Mouse (Mus musculus) ovary, adult 10 weeks (tissue): ENCODE measurements around the gene Tmem63a. TPM values are rescaled to one million over a fixed set of nuclear protein-coding genes. Genes with fewer than 3 reads are reported as not detected.

Experiments used
- polyA plus RNA-seq: library from polyadenylated mRNA; stranded (reverse); fragments of 350-450 nt; fragmentation: Illumina TruSeq; extraction: RNeasy Lipid Tissue Mini Kit (QIAGEN cat#74804); gene quantifications from one replicate; pipeline ENCODE4 v1.2.3, GENCODE M21; 2014

Tmem63a gene
- polyA plus RNA-seq = 2.7 TPM

GRCm38 (mm10) chr1:180942166-180943031 is at the start of gene Tmem63a:
Gene Tmem63a, plus strand, starts transcription at chr1:180942344.

GRCm38 (mm10) chr1:180892808-180893207 is 49.3 kb upstream of the Tmem63a start, which contains the start of gene Lefty2:
Gene Lefty2, plus strand, starts transcription at chr1:180893108.

GRCm38 (mm10) chr1:180904039-180904814 is 37.9 kb upstream of the Tmem63a start, which contains the start of gene Pycr2:
Gene Pycr2, plus strand, starts transcription at chr1:180904293.

GRCm38 (mm10) chr1:180934467-180935419 is 7.4 kb upstream of the Tmem63a start, which contains the start of gene Lefty1:
Gene Lefty1, plus strand, starts transcription at chr1:180935022.

GRCm38 (mm10) chr1:181020756-181021487 is 78.8 kb downstream of the Tmem63a start, which contains the start of gene Ephx1:
Gene Ephx1, minus strand, starts transcription at chr1:181020904.

Other genes starting within 250 kb of the Tmem63a start
- gene Mixl1, start 245.3 kb upstream of the Tmem63a start, polyA plus RNA-seq = not detected
- gene Acbd3, start 216.3 kb upstream of the Tmem63a start, polyA plus RNA-seq = 86.2 TPM
- 2,896 TPM for gene H3f3a, start 128.4 kb upstream of the Tmem63a start, polyA plus RNA-seq
- gene Sde2, start 91.2 kb upstream of the Tmem63a start, polyA plus RNA-seq = 39.5 TPM
- gene Lefty2, start 49.2 kb upstream of the Tmem63a start, polyA plus RNA-seq = 0.54 TPM
- gene Pycr2, start 38.1 kb upstream of the Tmem63a start, polyA plus RNA-seq = 0.71 TPM
- 0.29 TPM for gene Lefty1, start 7.3 kb upstream of the Tmem63a start, polyA plus RNA-seq
- gene Ephx1, start 78.6 kb downstream of the Tmem63a start, polyA plus RNA-seq = 93.1 TPM
- gene 9130409I23Rik, start 108.9 kb downstream of the Tmem63a start, polyA plus RNA-seq = 3.3 TPM
- gene Nvl, start 201.9 kb downstream of the Tmem63a start, polyA plus RNA-seq = 36.6 TPM
- 290 TPM for gene Cnih4, start 202.3 kb downstream of the Tmem63a start, polyA plus RNA-seq